Mouse (Mus musculus): ENCODE measurements around the gene St6galnac3. TPM values are rescaled to one million over a fixed set of nuclear protein-coding genes. Genes with fewer than 3 reads are reported as not detected.

St6galnac3 gene
- polyA plus RNA-seq, 1 experiment from 2014 or later, result 34.4 TPM

DNA sequence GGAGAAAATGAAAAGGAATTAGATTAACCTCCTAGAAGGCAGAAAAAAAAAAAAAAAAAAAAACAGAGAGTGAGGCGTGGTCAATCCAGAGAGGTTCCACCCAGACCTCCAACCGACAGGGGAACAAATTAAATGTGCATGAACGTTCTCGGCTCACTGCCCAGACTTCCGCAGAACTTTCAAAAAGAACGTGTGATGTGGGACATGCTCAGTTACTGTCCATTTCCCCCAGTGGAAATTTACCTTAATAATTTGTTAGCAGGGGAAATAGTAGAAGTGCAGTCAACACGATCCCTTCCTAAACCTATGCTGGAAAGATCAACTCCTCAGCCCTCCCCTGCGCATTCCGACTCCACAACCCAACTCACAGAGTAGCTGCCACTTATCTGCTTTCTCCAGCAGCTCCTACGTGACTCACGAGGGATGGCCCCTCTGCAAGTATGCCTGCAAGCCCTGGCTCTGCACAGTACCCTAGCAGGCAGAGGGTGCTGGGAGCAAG, 35.1 kb downstream of the St6galnac3 start:
- ATAC-seq (replicated peaks; ENCODE audit: low FRiP score, low read depth) (peak; percentile 56), DNase-seq (ENCODE audit: low spot score) (peak; percentile 85)
- Histone ChIP-seq H3K27me3 (ENCODE audit: insufficient read depth, low read length) (no peaks in the 10 kb centered on the region), H3K27ac (peak overlapping the region; percentile 84), H3K4me2 (ENCODE audit: low read length) (peak overlapping the region; percentile 37), H3K4me1 (replicated peaks; ENCODE audit: insufficient read depth, low read length) (peaks cover 37% of the 10 kb centered on the region), H3K4me3 (replicated peaks; ENCODE audit: low read depth, low read length) (no peak overlapping the region), H3K9ac (ENCODE audit: low read depth, low read length) (peak overlapping the region; percentile 8; the same call in 1 of the 2 replicates), H3K9me3 (replicated peaks; ENCODE audit: low read length) (no peaks in the 10 kb centered on the region), H3K36me3 (ENCODE audit: insufficient read depth, low read length) (no peaks in the 10 kb centered on the region)
- TF ChIP-seq CTCF (IDR thresholded peaks at IDR 0.05; ENCODE audit: low read depth), result 0 out of 2 replicates have a peak, but pooled peaks have one; percentile 2
- WGBS, result 10% methylated on average over 11 of the region's 11 CpGs

DNA sequence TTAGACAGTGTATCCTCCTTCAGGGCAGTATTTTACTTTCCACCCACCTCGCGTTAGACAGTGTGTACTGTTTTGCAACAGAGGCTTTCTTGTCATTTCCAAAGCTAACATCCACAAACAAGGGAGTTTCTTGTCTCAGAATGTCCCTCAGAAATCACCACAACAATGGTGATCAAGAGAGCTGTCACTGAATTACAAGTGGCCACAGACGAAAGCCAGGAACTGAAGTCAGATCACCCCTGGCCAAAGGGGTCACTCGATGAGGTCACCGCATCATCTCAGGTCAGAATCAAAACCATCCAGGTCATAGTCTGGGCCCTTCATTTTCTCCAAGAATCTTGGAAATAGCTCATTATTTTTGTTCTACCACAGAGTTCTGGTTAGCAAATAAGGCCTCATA, 37.1 kb downstream of the St6galnac3 start:
- H3K27me3 ChIP-seq (ENCODE audit: insufficient read depth, low read length), result no peaks in the 10 kb centered on the region

DNA sequence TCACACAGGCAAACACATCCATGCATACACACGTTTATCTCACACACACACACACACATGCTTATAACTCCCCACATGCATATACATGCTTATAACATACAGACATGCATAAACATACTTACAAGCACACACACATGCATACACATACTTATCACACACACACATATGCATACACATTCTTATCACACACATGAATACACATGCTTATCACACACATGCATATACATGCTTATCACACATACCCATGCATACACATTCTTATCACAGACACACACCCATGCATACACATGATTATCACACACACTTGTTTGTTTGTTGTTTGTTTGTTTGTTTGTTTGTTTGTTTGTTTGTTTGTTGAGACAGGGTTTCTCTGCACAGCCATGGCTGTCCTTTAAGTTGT, 40.1 kb downstream of the St6galnac3 start:
- no peaks in the 10 kb centered on the region for H3K36me3 ChIP-seq (ENCODE audit: insufficient read depth, low read length)
- H3K27me3 ChIP-seq (ENCODE audit: insufficient read depth, low read length), result no peaks in the 10 kb centered on the region

More for the DNA sequence above, 37.1 kb downstream of the St6galnac3 start:
- Histone ChIP-seq H3K4me3 (replicated peaks; ENCODE audit: low read depth, low read length) (no peak overlapping the region), H3K9me3 (replicated peaks; ENCODE audit: low read length) (no peaks in the 10 kb centered on the region), H3K4me2 (ENCODE audit: low read length) (no peak overlapping the region), H3K4me1 (replicated peaks; ENCODE audit: insufficient read depth, low read length) (peaks cover 34% of the 10 kb centered on the region), H3K9ac (ENCODE audit: low read depth, low read length) (no peak overlapping the region), H3K36me3 (ENCODE audit: insufficient read depth, low read length) (no peaks in the 10 kb centered on the region), H3K27ac (no peak overlapping the region)
- DNase-seq (ENCODE audit: low spot score) (no peak), ATAC-seq (replicated peaks; ENCODE audit: low FRiP score, low read depth) (no peak)
- no peak for TF ChIP-seq CTCF (IDR thresholded peaks at IDR 0.05; ENCODE audit: low read depth)
- WGBS, result 66% methylated on average over 5 of the region's 5 CpGs

DNA sequence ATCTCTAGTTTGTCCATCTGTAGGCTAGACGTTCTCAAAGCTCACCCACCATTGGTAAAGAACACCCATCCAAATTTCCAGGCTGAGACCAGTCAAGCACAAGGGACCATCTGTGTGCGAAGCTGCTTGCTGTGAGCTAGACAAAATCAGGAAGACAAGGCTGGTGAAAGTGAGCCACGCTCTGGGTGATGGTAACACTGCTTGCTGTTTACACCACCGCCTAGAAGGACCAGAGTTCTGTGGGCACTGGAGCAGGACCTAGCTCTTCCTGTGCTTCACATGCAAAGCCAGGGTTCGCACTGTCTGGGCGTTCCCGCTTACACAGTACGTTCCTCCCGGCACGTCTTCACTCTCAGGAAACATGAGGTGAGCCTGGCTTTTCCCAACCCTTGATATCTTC, 42.7 kb downstream of the St6galnac3 start:
- DNase-seq (ENCODE audit: low spot score) (no peak), ATAC-seq (replicated peaks; ENCODE audit: low FRiP score, low read depth) (no peak)
- 85% methylated on average over 10 of the region's 10 CpGs for WGBS
- Histone ChIP-seq H3K9ac (ENCODE audit: low read depth, low read length) (no peak overlapping the region), H3K27me3 (ENCODE audit: insufficient read depth, low read length) (no peaks in the 10 kb centered on the region), H3K4me2 (ENCODE audit: low read length) (no peak overlapping the region), H3K4me3 (replicated peaks; ENCODE audit: low read depth, low read length) (no peak overlapping the region), H3K27ac (no peak overlapping the region), H3K9me3 (replicated peaks; ENCODE audit: low read length) (no peaks in the 10 kb centered on the region), H3K4me1 (replicated peaks; ENCODE audit: insufficient read depth, low read length) (peaks cover 5% of the 10 kb centered on the region; the same call in 1 of the 2 replicates), H3K36me3 (ENCODE audit: insufficient read depth, low read length) (no peaks in the 10 kb centered on the region)
- no peak for TF ChIP-seq CTCF (IDR thresholded peaks at IDR 0.05; ENCODE audit: low read depth)

More for the DNA sequence above, 40.1 kb downstream of the St6galnac3 start:
- 69% methylated on average over 1 of the region's 1 CpGs for WGBS
- Histone ChIP-seq H3K4me3 (replicated peaks; ENCODE audit: low read depth, low read length) (no peak overlapping the region), H3K4me2 (ENCODE audit: low read length) (no peak overlapping the region), H3K9me3 (replicated peaks; ENCODE audit: low read length) (no peaks in the 10 kb centered on the region), H3K27ac (no peak overlapping the region), H3K9ac (ENCODE audit: low read depth, low read length) (no peak overlapping the region), H3K4me1 (replicated peaks; ENCODE audit: insufficient read depth, low read length) (peaks cover 13% of the 10 kb centered on the region)
- ATAC-seq (replicated peaks; ENCODE audit: low FRiP score, low read depth) (no peak), DNase-seq (ENCODE audit: low spot score) (no peak)
- no peak for TF ChIP-seq CTCF (IDR thresholded peaks at IDR 0.05; ENCODE audit: low read depth)

DNA sequence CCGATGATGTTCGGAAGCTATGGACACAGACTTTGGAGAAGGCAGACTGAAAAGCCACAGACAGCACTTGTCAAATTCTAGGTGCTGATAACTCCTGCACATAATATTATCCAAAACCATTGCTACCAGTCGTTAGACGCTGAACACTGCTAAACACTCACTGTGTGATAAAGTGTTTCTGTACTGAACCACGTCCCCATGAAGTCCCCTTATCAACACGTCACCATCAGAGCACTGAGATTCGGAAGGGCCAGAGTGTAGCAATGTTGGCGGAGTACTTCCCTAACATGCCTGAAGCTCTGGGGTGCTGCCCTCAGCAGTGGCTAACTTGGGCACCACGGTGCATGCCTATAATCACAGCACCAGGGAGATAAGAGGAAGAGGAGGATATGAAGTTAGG, 43.3 kb downstream of the St6galnac3 start:
- no peak for TF ChIP-seq CTCF (IDR thresholded peaks at IDR 0.05; ENCODE audit: low read depth)
- H3K36me3 ChIP-seq (ENCODE audit: insufficient read depth, low read length), result no peaks in the 10 kb centered on the region
- no peak overlapping the region for H3K4me2 ChIP-seq (ENCODE audit: low read length)
- no peaks in the 10 kb centered on the region for H3K9me3 ChIP-seq (replicated peaks; ENCODE audit: low read length)
- 84% methylated on average over 9 of the region's 9 CpGs for WGBS
- DNase-seq (ENCODE audit: low spot score) (no peak), ATAC-seq (replicated peaks; ENCODE audit: low FRiP score, low read depth) (no peak)
- no peak overlapping the region for H3K27ac ChIP-seq
- peaks cover 5% of the 10 kb centered on the region; the same call in 1 of the 2 replicates for H3K4me1 ChIP-seq (replicated peaks; ENCODE audit: insufficient read depth, low read length)
- H3K27me3 ChIP-seq (ENCODE audit: insufficient read depth, low read length), result no peaks in the 10 kb centered on the region
- no peak overlapping the region for H3K4me3 ChIP-seq (replicated peaks; ENCODE audit: low read depth, low read length)
- no peak overlapping the region for H3K9ac ChIP-seq (ENCODE audit: low read depth, low read length)

DNA sequence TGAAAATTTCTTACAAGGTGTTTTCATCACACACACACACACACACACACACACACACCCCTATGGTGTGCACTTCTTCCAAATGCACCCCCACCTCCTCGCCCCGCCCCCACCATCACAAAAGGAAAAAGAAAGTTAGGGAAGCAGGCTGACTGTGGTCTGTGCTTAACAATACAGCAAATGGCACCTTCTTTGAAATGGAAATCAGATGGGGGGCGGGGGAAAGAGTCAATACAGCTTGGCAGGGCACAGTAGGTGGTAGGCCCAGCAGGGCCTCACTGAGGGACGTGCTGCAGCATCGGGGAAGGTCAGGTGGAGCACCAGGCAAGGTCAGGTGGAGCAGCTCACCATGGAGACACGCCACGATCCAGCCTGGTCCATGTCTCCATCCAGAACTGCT, 49.1 kb downstream of the St6galnac3 start:
- no peaks in the 10 kb centered on the region for H3K27me3 ChIP-seq (ENCODE audit: insufficient read depth, low read length)
- 50% methylated on average over 7 of the region's 7 CpGs for WGBS
- no peak overlapping the region for H3K9ac ChIP-seq (ENCODE audit: low read depth, low read length)
- 0 out of 2 replicates have a peak, but pooled peaks cover 5% of the 10 kb centered on the region for H3K4me1 ChIP-seq (replicated peaks; ENCODE audit: insufficient read depth, low read length)
- no peak overlapping the region for H3K4me3 ChIP-seq (replicated peaks; ENCODE audit: low read depth, low read length)
- DNase-seq (ENCODE audit: low spot score), result no peak
- no peaks in the 10 kb centered on the region for H3K36me3 ChIP-seq (ENCODE audit: insufficient read depth, low read length)
- H3K27ac ChIP-seq, result no peak overlapping the region
- TF ChIP-seq CTCF (IDR thresholded peaks at IDR 0.05; ENCODE audit: low read depth), result no peak
- H3K4me2 ChIP-seq (ENCODE audit: low read length), result no peak overlapping the region
- H3K9me3 ChIP-seq (replicated peaks; ENCODE audit: low read length), result no peaks in the 10 kb centered on the region
- ATAC-seq (replicated peaks; ENCODE audit: low FRiP score, low read depth), result no peak

DNA sequence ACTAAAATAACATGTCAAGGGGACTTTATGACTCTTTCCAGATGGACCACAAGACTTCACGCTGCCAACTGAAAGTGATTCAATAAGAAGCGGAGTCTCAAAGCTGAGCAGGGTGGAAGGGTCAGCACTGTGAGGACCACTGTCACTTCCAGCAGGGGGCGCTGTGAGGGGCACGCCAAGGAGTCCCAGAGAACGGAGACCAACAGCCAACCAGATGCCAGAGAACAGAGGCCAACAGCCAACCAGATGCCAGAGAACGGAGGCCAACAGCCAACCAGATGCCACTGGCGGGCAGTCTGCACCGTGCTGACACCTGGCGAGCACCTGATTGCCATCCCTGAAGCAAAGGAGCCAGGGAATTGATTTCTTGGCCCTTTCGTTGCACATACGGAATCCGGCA, 49.9 kb downstream of the St6galnac3 start:
- Histone ChIP-seq H3K4me3 (replicated peaks; ENCODE audit: low read depth, low read length) (no peak overlapping the region), H3K27ac (no peak overlapping the region), H3K9me3 (replicated peaks; ENCODE audit: low read length) (no peaks in the 10 kb centered on the region), H3K4me2 (ENCODE audit: low read length) (no peak overlapping the region), H3K9ac (ENCODE audit: low read depth, low read length) (no peak overlapping the region), H3K36me3 (ENCODE audit: insufficient read depth, low read length) (no peaks in the 10 kb centered on the region), H3K27me3 (ENCODE audit: insufficient read depth, low read length) (no peaks in the 10 kb centered on the region), H3K4me1 (replicated peaks; ENCODE audit: insufficient read depth, low read length) (peaks cover 8% of the 10 kb centered on the region)
- ATAC-seq (replicated peaks; ENCODE audit: low FRiP score, low read depth) (peak; percentile 64; the same call in 1 of the 2 replicates), DNase-seq (ENCODE audit: low spot score) (peak; percentile 50)
- WGBS, result 57% methylated on average over 12 of the region's 12 CpGs
- peak; percentile 73 for TF ChIP-seq CTCF (IDR thresholded peaks at IDR 0.05; ENCODE audit: low read depth)

Measured in kidney, postnatal 0 days (tissue).